Mouse (Mus musculus) kidney, adult 2 months (tissue): ENCODE results near the gene Mapk9.

Experiments used
- CTCF ChIP-seq: fragments of 200-500 bp; conservative IDR thresholded peaks from 2 replicates; pipeline ENCODE4 v1.5.1; 2011; ENCODE audit warnings: low read depth, mild to moderate bottlenecking, control low read depth, low read length, moderate library complexity, mixed read lengths; ENCODE audit not compliant: insufficient read depth, insufficient read length
- POLR2A ChIP-seq: fragments of 200-500 bp; IDR thresholded peaks from one replicate; pipeline ENCODE4 v1.6.1; 2011; ENCODE audit warnings: low read depth, low read length, control low read depth

- TF ChIP-seq CTCF (no peak), POLR2A (no peak)
These were observed 20.8 kb downstream of the Mapk9 start for GRCm38 (mm10) chr11:49867320-49867719.
